Mouse (Mus musculus) intestine, postnatal 0 days (tissue): ENCODE data around the gene Pea15a. TPM values are rescaled to one million over a fixed set of nuclear protein-coding genes. Genes with fewer than 3 reads are reported as not detected.

Source experiments
- ATAC-seq: fragments of 200-750 bp; cut with Nextera tagmentation; 2 replicates; pipeline ENCODE4 v1.8.0; 2017; ENCODE audit warnings: mild to moderate bottlenecking, moderate TSS enrichment, moderate library complexity
- H3K27ac ChIP-seq: fragments of 300-500 bp; sonication (generic); 2 replicates; pipeline ENCODE4 v1.5.1; 2014; ENCODE audit warnings: mild to moderate bottlenecking, low read depth, low read length, moderate library complexity
- H3K27me3 ChIP-seq: fragments of 300-500 bp; sonication (generic); replicated peaks from 2 replicates; pipeline ENCODE4 v1.6.1; 2014; ENCODE audit warnings: low read length, mixed read lengths; ENCODE audit not compliant: control insufficient read depth, insufficient read depth
- H3K36me3 ChIP-seq: fragments of 300-500 bp; sonication (generic); 2 replicates; pipeline ENCODE4 v1.6.1; 2014; ENCODE audit warnings: mild to moderate bottlenecking, moderate library complexity; ENCODE audit not compliant: control insufficient read depth, insufficient read depth
- H3K4me1 ChIP-seq: fragments of 300-500 bp; sonication (generic); replicated peaks from 2 replicates; pipeline ENCODE4 v1.6.1; 2014; ENCODE audit warnings: antibody characterized with exemption, low read length, mixed read lengths; ENCODE audit not compliant: control insufficient read depth, insufficient read depth
- H3K4me2 ChIP-seq: fragments of 300-500 bp; sonication (generic); replicated peaks from 2 replicates; pipeline ENCODE4 v1.6.1; 2014; ENCODE audit warnings: low read depth, mild to moderate bottlenecking, moderate library complexity
- H3K4me3 ChIP-seq: fragments of 300-500 bp; sonication (generic); 2 replicates; pipeline ENCODE4 v1.5.1; 2014; ENCODE audit warnings: low read depth, low read length
- H3K9ac ChIP-seq: fragments of 300-500 bp; sonication (generic); 2 replicates; pipeline ENCODE4 v1.6.1; 2014; ENCODE audit warnings: mild to moderate bottlenecking, low read depth, low read length
- H3K9me3 ChIP-seq: fragments of 300-500 bp; sonication (generic); 2 replicates; pipeline ENCODE4 v1.6.1; 2016; ENCODE audit warnings: mixed run types; ENCODE audit not compliant: control insufficient read depth
- CTCF ChIP-seq: sonication (generic); IDR thresholded peaks from 2 replicates; pipeline ENCODE4 v1.5.1; 2016; ENCODE audit warnings: low read depth, mild to moderate bottlenecking, control low read depth, antibody characterized with exemption, moderate library complexity
- WGBS: fragments of 180-500 bp; shearing (Covaris S2); extraction: QIAGEN DNeasy Blood & Tissue Kit; methylation state at CpG from one replicate; pipeline ENCODE4 v1.1.7; 2014; 5-methylcytosine and 5-hydroxymethylcytosine counted together
- polyA plus RNA-seq: library from polyadenylated mRNA; unstranded; fragments of >200 nt; fragmentation: Nextera tagmentation; extraction: Ambion mirVana; gene quantifications from 2 replicates; pipeline ENCODE4 v1.2.1, GENCODE M21; 2015

The Pea15a gene
- polyA plus RNA-seq, 1 experiment from 2014 or later, result 44.9 TPM

- Histone ChIP-seq H3K4me3 (no peak overlapping the region), H3K4me2 (no peak overlapping the region), H3K27ac (no peak overlapping the region), H3K36me3 (peaks cover 34% of the 10 kb centered on the region), H3K9ac (no peak overlapping the region), H3K9me3 (no peaks in the 10 kb centered on the region), H3K4me1 (no peaks in the 10 kb centered on the region), H3K27me3 (no peaks in the 10 kb centered on the region)
- no peak for ATAC-seq
- 88% methylated on average over 3 of the region's 3 CpGs for WGBS
- TF ChIP-seq CTCF, result no peak
These were observed 51.1 kb downstream of the Pea15a start for GRCm38 (mm10) chr1:172155518-172155917.

GRCm38 (mm10) chr1:172154536-172154935 lies 52.1 kb downstream of the Pea15a start:
- Histone ChIP-seq H3K27ac (no peak overlapping the region; the same call in 1 of the 2 replicates), H3K27me3 (no peaks in the 10 kb centered on the region), H3K9me3 (no peaks in the 10 kb centered on the region), H3K9ac (no peak overlapping the region), H3K4me3 (no peak overlapping the region), H3K36me3 (peaks cover 34% of the 10 kb centered on the region), H3K4me2 (no peak overlapping the region), H3K4me1 (0 out of 2 replicates have a peak, but pooled peaks cover 5% of the 10 kb centered on the region)
- ATAC-seq, result peak; percentile 90
- 42% methylated on average over 3 of the region's 3 CpGs for WGBS
- 0 out of 2 replicates have a peak, but pooled peaks have one; percentile 15 for TF ChIP-seq CTCF

- TF ChIP-seq CTCF, result no peak
- Histone ChIP-seq H3K27me3 (no peaks in the 10 kb centered on the region), H3K9ac (peak overlapping the region; percentile 99), H3K4me2 (peak overlapping the region; percentile 73), H3K4me1 (0 out of 2 replicates have a peak, but pooled peaks cover 5% of the 10 kb centered on the region), H3K4me3 (peak overlapping the region; percentile 95), H3K9me3 (no peaks in the 10 kb centered on the region), H3K27ac (peak overlapping the region; percentile 96), H3K36me3 (peaks cover 22% of the 10 kb centered on the region; the same call in 1 of the 2 replicates)
- WGBS, result 6% methylated on average over 19 of the region's 19 CpGs
- no peak for ATAC-seq
These were observed 57.4 kb downstream of the Pea15a start for GRCm38 (mm10) chr1:172148955-172149815.

GRCm38 (mm10) chr1:172148279-172148954 lies 58.2 kb downstream of the Pea15a start:
- Histone ChIP-seq H3K4me2 (peak overlapping the region; percentile 73), H3K9ac (peak overlapping the region; percentile 99), H3K9me3 (no peaks in the 10 kb centered on the region), H3K27ac (peak overlapping the region; percentile 96), H3K4me1 (0 out of 2 replicates have a peak, but pooled peaks cover 5% of the 10 kb centered on the region), H3K36me3 (peaks cover 18% of the 10 kb centered on the region; the same call in 1 of the 2 replicates), H3K27me3 (no peaks in the 10 kb centered on the region), H3K4me3 (peak overlapping the region; percentile 95)
- TF ChIP-seq CTCF, result no peak
- ATAC-seq, result peak; percentile 48
- WGBS, result under 1% methylated on average over 40 of the region's 40 CpGs

- peak; percentile 99 for ATAC-seq
- H3K27me3 ChIP-seq, result no peaks in the 10 kb centered on the region
- H3K4me1 ChIP-seq, result 0 out of 2 replicates have a peak, but pooled peaks cover 5% of the 10 kb centered on the region
These were observed 58.7 kb downstream of the Pea15a start, which contains the start of gene Dcaf8 for GRCm38 (mm10) chr1:172147835-172148278. Dcaf8 (plus strand) TSS chr1:172148084.

More at GRCm38 (mm10) chr1:172147835-172148278, 58.7 kb downstream of the Pea15a start, which contains the start of gene Dcaf8:
- Histone ChIP-seq H3K9ac (peak within 1 kb of the TSS; percentile 99), H3K36me3 (peaks cover 18% of the 10 kb centered on the region; the same call in 1 of the 2 replicates), H3K4me2 (peak within 1 kb of the TSS; percentile 73), H3K4me3 (peak within 1 kb of the TSS; percentile 95), H3K27ac (peak within 1 kb of the TSS; percentile 96), H3K9me3 (no peaks in the 10 kb centered on the region)
- WGBS, result under 1% methylated on average over 41 of the region's 42 CpGs
- TF ChIP-seq CTCF, result no peak

Other genes with a start within 250 kb of the Pea15a start
- gene Vangl2, start 178.4 kb downstream of the Pea15a start, polyA plus RNA-seq, result 2.8 and 3.3 TPM in 2 replicates
- gene Nhlh1, start 149.2 kb downstream of the Pea15a start, polyA plus RNA-seq, result 0.05 TPM in 1 of 2 replicates, not detected in the other
- gene Copa, start 124.3 kb downstream of the Pea15a start, polyA plus RNA-seq, result 133 and 139 TPM in 2 replicates
- 110 and 115 TPM in 2 replicates for gene Ncstn, start 124.0 kb downstream of the Pea15a start, polyA plus RNA-seq
- 132 and 134 TPM in 2 replicates for gene Pex19, start 80.0 kb downstream of the Pea15a start, polyA plus RNA-seq
- 48.6 and 50.8 TPM in 2 replicates for gene Dcaf8, start 58.7 kb downstream of the Pea15a start, polyA plus RNA-seq
- 21.5 and 22.8 TPM in 2 replicates for gene Casq1, start 13.1 kb upstream of the Pea15a start, polyA plus RNA-seq
- gene Atp1a4, start 51.6 kb upstream of the Pea15a start, polyA plus RNA-seq, result not detected in 2 replicates
- gene Igsf8, start 54.8 kb upstream of the Pea15a start, polyA plus RNA-seq, result 17.7 and 17.8 TPM in 2 replicates
- gene Atp1a2, start 91.3 kb upstream of the Pea15a start, polyA plus RNA-seq, result 1.9 and 2.8 TPM in 2 replicates
- gene Kcnj9, start 122.5 kb upstream of the Pea15a start, polyA plus RNA-seq, result 0.05 TPM in 1 of 2 replicates, not detected in the other
- 0.16 and 0.17 TPM in 2 replicates for gene Kcnj10, start 134.4 kb upstream of the Pea15a start, polyA plus RNA-seq
- 4.3 and 4.4 TPM in 2 replicates for gene Pigm, start 169.7 kb upstream of the Pea15a start, polyA plus RNA-seq